Mouse (Mus musculus): ENCODE measurements around the gene Suclg1.
A peak's percentile ranks its signal among the peaks of the same experiment; 100 is the strongest.

Suclg1 gene

GRCm38 (mm10) chr6:73251336-73251735, 3.2 kb downstream of the Suclg1 start:
- no peak for DNase-seq

- DNase-seq: no peak
These were observed 4.2 kb downstream of the Suclg1 start for GRCm38 (mm10) chr6:73252396-73252795.

GRCm38 (mm10) chr6:73253006-73253405, 4.8 kb downstream of the Suclg1 start:
- no peak for DNase-seq

- no peak for DNase-seq
These were observed 5.4 kb downstream of the Suclg1 start for GRCm38 (mm10) chr6:73253584-73253983.

- no peak for DNase-seq
These were observed 6.4 kb downstream of the Suclg1 start for GRCm38 (mm10) chr6:73254307-73255228.

GRCm38 (mm10) chr6:73257068-73257467, 8.9 kb downstream of the Suclg1 start:
- DNase-seq: no peak

- no peak for DNase-seq
These were observed 11.9 kb downstream of the Suclg1 start for GRCm38 (mm10) chr6:73260110-73260509.

- no peak for DNase-seq
These were observed 16.6 kb downstream of the Suclg1 start for GRCm38 (mm10) chr6:73264801-73265200.

GRCm38 (mm10) chr6:73267738-73268311, 19.6 kb downstream of the Suclg1 start:
- no peak for DNase-seq

- DNase-seq: no peak
These were observed 21.2 kb downstream of the Suclg1 start for GRCm38 (mm10) chr6:73269374-73269773.

- DNase-seq: no peak
These were observed 23.4 kb downstream of the Suclg1 start for GRCm38 (mm10) chr6:73271546-73272091.

GRCm38 (mm10) chr6:73275002-73275401, 26.8 kb downstream of the Suclg1 start:
- DNase-seq: no peak

- DNase-seq: no peak
These were observed 31.5 kb downstream of the Suclg1 start for GRCm38 (mm10) chr6:73279681-73280080.

- no peak for DNase-seq
These were observed 32.4 kb downstream of the Suclg1 start for GRCm38 (mm10) chr6:73280546-73281115.

- no peak for DNase-seq
These were observed 38.1 kb downstream of the Suclg1 start for GRCm38 (mm10) chr6:73286326-73286725.

- no peak for DNase-seq
These were observed 58.7 kb downstream of the Suclg1 start for GRCm38 (mm10) chr6:73306837-73307236.

- DNase-seq: no peak
These were observed 60.7 kb downstream of the Suclg1 start for GRCm38 (mm10) chr6:73308685-73309520.

- DNase-seq: no peak
These were observed 63.2 kb downstream of the Suclg1 start for GRCm38 (mm10) chr6:73311335-73311734.

GRCm38 (mm10) chr6:73311786-73312185, 63.6 kb downstream of the Suclg1 start:
- no peak for DNase-seq

GRCm38 (mm10) chr6:73314923-73315603, 66.9 kb downstream of the Suclg1 start:
- peak; percentile 2 to 5 for DNase-seq

GRCm38 (mm10) chr6:73322306-73322705, 74.1 kb downstream of the Suclg1 start:
- DNase-seq: no peak
